Mouse (Mus musculus) urinary bladder, postnatal 36 days (tissue): ENCODE measurements around the gene Ctdnep1.
"Not testable (repeated sequence)": the region's sequence is repeated elsewhere in the genome, so short reads cannot be mapped to it uniquely, and the experiment has no call there.

Experiments
- DNase-seq, 2 experiments: peaks; one replicate each; pipeline ENCODE4 v3.0.0; 2022; ENCODE audit warnings: low spot score in 2 of 2, mixed read lengths in 1 of 2

Gene Ctdnep1

DNA sequence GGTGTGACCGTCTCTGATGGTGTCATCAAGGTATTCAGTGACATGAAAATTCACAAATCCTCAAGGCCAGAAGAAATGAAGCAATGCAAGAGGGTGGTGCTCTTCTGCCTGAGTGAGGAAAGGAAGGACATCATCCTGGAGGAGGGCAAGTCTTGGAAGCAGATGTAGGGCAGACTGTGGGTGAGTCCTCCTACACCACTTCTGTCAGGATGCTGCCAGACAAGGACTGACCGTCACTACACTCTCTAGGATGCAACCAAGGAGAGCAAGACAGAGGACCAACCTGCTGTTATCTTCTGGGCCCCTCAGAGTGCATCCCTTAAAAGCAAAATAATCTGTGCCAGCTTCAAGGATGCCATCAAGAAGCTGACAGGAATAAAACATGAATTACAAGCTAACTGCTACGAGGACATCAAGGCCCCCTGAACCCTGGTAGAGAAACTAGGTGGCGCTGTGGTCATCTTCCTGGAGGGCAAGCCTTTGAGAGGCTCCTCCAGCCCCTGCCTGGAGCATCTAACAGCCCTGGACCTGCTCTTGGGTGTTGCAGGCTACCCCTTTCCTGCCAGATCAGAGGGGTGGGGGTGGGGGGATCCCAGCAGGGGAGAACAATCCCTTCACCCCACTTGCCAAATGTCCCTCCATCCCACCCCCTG lies 30.0 kb upstream of the Ctdnep1 start:
- DNase-seq: no peak

DNA sequence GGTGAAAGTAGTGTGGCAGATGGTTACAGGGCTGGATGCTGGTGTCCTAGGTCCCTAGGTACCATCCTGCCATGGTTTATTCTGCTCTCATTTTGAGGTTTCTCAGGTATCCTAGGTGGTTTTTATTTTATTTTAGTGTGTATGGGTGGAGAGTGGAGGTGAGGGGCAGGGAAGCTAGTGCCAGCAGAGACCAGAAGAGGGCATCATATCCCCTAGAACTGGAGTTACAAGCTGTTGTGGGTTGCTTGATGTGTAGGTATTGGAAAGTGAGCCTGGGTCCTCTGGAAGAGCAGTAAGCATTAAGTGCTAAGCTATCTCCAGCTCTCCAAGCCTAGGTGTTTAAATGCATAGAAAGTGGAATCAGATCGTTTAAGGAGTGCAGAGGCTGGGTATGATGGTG lies 28.7 kb upstream of the Ctdnep1 start:
- no peak for DNase-seq

DNA sequence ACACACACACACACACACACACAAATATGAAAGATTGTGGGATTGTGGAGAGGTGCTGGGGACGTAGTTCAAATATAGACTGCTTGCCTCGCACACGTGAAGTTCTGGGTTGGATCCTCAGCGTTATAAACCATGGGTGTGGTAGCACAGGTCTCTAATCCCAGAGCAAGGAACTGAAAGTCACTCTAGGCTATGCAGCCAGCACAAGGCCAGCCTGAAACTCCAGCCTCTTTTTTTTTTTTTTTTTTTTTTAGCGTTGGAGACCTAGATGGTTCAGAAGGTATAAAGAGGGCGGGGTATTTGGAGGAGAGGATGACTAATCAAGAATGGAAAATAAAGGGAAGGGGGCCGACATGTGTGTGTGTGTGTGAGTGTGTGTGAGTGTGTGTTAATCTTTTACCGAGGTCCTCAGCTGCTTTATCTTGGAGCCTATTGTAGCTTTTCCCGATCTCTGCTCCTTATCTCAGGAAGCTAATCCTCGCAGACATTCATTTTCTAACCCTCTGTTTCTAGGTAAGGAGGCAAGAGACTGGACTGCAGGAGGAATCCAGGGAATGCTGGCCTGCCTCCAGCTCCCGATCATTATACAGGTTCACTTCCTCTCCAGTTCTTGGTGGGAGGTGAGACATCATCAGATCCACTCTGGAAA lies 27.6 kb upstream of the Ctdnep1 start:
- no peak for DNase-seq

DNA sequence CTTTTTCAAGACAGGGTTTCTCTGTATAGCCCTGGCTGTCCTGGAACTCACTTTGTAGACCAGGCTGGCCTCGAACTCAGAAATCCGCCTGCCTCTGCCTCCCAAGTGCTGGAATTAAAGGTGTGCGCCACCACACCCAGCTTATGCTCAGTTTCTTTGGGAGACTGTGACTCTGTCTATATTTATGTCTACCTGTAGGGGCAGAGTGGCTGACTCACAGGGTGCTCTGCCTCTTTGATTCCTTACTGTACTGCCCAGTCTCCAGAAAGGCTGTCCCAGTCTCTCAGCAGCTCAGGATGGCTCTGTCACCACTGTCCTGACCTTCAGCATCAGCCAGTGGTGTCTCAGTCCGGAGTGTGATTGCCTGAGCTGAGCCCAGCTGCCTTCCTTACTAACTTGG lies 25.3 kb upstream of the Ctdnep1 start:
- DNase-seq: not testable (repeated sequence)

DNA sequence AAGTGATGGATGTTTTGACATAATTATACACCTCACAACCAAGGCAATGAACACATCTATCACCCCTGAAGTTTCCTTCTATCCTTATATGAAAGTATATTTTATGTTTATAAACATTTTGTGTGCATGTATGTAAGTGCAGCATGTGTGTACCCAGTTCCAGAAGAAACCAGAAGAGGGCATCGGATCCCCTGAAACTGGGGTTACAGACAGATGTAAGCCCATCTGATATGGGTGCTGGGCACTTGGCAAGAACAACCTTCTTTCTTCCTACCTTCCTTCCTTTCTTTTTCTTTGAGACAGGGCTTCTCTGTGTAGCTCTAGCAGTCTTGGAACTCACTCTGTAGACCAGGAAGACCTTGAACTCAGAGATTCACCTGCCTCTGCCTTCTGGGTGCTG lies 24.7 kb upstream of the Ctdnep1 start:
- no peak for DNase-seq

DNA sequence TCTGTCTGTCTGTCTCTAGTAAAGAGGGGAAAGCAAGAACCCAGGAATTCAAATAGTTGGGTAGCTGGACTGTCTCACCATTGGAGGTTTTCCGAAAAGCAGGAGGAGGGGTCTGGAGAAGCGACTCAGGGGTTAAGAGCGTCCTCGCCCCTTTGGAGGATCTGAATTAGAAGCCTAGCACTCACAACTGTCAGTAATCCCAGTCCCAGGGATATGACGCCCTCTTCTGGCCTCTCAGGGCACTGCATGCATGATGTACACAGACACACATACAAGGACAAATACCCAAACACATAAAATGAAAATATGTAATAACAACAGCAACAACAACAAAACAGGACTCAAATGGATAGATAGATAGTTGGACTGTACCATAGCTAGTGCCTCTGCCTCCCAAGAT lies 20.3 kb upstream of the Ctdnep1 start:
- DNase-seq: no peak

DNA sequence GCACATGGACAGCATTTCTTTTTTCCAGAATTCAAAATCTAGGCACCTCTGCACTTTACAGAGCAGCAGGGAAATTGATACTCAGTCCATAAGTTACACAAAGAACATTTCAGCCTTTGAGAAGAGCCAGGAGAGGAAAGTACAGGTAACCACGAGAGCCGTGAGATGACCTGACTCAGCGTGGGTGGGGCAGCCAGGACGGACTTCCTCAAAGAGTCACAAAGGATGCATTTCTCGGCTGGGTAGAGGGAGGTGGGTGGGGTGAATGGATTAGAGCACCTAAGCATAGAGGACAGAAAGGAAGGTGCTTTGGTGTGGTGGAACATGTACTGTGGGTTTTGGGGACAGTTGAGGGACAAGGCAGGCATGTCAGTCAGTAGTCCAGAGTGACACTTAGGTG lies 19.1 kb upstream of the Ctdnep1 start:
- peak; percentile 36 to 57 for DNase-seq

DNA sequence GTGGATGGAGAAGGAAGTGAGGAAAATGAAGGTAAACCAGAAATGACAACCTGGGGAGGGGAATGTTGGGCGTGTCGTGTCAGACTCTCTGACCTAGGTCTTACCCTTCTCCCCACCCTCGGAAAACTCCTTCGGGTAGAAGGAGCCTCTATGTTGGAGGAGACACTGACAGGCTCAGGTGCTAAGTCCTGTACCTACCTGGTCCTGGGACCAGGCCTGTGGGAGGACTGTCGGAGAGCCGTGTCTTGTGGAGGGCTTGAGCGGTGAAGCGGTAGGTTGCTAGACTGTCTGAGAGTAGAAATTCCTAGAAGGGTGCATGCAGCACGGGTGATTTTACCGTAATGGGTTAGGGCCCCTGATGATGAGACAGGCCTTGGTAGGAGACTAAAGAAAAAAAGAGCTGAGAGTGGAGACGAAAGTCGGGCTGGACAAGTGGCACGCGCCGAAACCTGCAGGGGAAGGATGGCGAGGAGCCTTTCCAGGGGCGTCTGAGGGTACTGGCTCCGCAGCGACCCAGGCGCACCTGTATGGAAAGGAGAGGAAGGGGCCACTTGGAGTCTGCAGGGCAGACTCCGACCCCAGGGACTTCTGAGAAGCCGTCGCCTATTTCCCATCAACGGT lies 16.2 kb upstream of the Ctdnep1 start, which contains the start of gene Cldn7:
Gene Cldn7, plus strand, starts transcription at position 130 of the 621 bp plus-strand sequence.
- no peak for DNase-seq

DNA sequence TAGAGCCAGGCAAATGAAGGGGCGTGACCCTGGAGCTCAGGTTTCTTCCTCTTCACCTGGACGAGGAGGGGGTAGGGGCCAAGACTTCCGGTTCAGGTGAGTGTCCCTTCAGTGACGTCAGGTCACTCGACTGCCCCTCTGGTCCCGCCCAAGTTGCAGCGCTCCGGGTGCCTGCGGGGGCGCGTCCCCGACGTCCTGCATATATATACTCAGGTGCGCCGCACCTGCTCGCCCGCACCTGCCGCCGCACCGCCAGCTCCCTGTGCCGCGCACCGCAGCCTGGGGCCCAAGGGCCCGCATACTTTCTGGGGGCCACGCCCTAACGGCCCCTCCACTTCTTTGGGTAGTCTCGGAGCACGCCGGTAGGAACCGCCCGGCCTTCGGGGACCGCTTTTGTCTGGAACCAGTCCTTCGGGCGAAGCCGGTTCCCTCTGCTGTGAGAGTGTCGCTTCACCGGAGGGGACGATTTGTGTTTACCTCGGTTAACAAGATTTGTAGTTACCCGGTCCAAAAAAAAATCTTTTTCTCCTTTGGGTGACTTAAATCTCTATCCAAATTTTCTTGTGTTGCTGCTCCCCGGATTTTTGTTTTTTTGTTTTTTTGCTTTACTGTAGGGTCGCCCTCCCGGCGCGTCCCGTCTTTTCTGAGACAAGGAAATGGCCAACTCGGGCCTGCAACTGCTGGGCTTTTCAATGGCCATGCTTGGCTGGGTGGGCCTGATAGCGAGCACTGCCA lies 15.5 kb upstream of the Ctdnep1 start:
- peak; percentile 65 to 77 for DNase-seq

DNA sequence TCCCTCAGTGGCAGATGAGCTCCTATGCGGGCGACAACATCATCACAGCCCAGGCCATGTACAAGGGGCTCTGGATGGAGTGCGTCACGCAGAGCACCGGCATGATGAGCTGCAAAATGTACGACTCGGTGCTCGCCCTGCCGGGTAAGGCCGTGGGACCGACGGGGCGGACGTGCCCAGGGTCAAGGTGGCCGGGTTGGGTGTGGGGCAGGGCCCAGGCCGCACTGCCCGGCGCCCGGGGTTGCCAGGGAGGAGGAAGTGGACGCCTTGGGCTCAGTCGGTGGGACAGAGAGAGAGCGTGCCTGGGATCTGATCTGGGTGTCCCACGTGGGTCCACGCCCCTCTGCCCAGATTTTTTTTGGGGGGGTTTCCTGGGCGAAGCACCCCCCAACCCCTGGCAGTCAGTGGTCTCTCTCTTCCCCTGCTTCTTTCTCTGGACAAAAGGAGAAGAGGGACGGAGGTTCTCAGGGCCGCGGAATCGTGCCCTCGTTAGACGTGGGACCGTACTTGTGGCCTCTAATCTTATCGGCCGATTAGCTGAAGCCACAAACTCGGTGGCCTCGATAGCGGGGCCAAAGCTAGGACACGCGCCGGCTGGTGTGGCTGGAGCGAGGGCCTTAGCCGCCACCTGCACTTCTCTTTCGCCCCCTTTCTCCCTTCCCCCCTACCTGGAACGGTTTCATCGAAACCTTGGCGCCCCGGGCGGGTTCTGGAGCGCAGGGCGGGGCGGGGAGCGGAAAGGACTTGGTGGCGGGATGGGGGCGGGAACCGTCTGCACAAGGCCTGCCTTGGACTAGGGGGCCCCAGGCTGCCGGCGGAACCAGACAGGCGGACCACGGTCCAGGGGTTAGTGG lies 14.7 kb upstream of the Ctdnep1 start:
- DNase-seq: peak; percentile 37 to 61

DNA sequence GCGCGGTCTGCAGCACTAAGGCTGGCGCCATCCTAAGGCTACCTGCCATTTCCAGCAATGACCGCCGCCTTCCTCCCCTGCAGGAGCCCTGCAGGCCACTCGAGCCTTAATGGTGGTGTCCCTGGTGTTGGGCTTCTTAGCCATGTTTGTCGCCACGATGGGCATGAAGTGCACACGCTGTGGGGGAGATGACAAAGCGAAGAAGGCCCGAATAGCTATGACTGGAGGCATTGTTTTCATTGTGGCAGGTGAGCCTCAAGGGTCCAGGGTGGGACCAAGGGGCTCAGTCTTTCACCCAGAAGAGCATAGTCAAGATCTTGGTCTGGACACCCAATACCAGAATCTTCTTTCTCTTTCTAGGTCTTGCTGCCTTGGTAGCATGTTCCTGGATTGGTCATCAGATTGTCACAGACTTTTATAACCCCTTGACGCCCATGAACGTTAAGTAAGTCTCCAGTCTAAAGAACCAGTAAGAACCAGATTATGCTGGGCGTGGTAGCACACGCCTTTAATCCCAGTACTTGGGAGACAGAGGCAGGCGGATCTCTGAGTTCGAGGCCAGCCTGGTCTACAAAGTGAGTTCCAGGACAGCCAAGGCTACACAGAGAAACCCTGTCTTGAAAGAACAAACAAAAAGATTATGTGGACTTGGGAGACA lies 14.0 kb upstream of the Ctdnep1 start:
- DNase-seq: no peak

DNA sequence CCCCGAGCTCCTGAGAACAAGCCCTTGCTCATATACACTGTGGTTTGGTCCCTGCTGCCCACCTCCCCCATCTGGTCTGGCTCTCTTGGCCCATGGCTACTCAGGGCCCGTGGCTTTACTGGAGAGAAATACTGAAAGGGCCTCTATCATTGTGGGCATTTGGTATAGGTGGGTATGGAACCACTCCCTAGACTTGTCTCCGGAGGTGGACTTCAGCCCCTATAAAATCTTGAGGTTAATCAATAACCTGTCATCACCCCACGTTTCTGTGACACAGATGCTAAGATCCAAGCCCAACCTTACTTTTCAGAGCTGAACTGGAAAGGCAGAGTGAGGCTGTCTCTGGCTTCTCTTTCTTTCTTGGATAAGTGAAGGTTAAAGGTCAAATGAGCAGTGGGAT lies 12.2 kb upstream of the Ctdnep1 start:
- DNase-seq: no peak

DNA sequence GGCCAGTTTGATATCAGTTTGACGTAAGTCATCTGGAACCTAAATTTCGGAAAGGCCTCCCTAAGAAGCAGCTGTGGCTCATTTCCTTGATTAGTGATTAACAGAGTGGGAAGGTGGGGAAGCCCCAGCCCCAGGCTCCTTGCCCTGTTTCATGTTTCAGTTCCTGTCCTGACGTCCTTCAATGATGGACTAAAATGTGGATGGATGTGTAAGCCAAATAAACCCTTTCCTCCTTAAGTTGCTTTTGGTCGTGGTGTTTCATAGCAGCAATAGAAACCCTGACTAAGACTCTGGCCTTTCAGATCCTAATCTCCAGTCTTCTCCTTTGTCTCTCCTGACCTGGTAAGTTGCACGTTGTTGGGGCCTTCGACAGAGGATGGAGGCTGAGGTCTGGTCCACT lies 10.7 kb upstream of the Ctdnep1 start:
- no peak for DNase-seq

DNA sequence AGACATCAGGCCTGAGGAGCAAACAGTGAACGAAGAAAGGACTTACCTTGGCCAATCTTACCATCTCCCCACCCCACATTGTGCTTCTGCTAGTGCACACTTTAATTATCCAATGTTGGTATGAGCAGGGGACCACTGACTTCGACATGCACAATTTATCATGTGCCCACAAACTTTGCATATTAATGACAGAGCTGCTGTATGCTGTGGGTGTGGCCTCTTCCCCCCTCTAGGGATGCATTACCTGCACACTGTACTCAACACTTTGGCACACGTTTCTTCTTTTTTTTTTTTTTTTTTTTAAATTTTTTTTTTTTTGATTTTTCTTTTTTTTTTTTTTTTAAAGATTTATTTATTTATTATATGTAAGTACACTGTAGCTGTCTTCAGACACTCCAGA lies 10.2 kb upstream of the Ctdnep1 start:
- DNase-seq: no peak

DNA sequence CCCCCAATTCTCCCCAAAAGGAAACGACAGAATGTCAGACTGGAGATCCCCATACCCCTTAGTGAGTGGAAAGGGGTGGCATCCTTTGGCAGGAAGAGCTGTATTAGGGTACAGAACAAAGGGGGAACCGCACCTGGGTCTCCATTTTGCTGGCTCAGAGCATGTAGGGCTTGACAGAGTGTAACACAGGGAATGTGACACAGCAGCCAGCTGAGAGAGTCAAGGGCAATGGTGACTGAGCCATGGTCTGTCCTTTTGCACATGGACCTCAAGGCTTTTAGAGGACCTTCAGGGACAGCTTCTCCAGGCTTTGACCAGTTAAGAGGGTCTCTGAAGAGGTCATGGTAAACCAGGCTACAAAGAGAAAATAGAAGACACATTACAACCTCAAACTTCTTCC lies 6.0 kb upstream of the Ctdnep1 start:
- DNase-seq: no peak

DNA sequence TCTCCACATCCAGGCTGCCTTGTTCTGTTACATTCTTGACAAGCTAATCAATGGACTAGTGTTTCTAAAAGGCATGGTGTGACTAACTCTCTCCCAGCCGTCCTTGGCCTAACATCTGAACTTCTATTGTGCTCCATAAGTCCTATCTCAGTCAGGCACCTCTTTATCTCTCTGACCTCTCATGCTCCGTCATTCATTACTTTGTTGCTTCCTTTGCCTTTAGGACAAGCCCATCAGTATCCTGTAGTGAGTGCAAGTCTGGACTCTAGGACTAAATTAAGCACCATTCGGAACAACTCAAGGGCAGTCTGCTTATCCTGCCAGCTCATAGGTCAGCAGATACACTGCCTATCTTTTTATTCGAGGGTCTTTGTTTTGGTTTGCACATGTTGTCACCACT lies 4.7 kb upstream of the Ctdnep1 start:
- DNase-seq: no peak

DNA sequence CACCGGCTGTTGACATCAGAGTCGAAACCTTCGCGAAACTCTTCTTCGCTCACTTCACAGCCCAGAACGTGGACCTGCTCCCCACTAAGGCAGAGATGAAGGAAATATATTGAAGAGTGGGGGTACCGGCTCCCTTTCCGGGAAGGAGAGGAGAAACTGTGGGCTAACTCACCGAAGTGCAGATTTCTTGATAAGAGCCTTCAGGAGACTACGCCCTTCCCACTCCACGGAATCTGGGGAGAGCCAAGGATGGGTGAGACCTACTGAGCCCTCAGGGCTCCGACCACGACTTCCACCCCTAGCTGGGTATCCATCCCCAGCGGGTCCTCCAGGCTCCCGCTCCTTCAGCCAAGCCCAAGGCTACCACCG lies 1.1 kb upstream of the Ctdnep1 start:
- no peak for DNase-seq

DNA sequence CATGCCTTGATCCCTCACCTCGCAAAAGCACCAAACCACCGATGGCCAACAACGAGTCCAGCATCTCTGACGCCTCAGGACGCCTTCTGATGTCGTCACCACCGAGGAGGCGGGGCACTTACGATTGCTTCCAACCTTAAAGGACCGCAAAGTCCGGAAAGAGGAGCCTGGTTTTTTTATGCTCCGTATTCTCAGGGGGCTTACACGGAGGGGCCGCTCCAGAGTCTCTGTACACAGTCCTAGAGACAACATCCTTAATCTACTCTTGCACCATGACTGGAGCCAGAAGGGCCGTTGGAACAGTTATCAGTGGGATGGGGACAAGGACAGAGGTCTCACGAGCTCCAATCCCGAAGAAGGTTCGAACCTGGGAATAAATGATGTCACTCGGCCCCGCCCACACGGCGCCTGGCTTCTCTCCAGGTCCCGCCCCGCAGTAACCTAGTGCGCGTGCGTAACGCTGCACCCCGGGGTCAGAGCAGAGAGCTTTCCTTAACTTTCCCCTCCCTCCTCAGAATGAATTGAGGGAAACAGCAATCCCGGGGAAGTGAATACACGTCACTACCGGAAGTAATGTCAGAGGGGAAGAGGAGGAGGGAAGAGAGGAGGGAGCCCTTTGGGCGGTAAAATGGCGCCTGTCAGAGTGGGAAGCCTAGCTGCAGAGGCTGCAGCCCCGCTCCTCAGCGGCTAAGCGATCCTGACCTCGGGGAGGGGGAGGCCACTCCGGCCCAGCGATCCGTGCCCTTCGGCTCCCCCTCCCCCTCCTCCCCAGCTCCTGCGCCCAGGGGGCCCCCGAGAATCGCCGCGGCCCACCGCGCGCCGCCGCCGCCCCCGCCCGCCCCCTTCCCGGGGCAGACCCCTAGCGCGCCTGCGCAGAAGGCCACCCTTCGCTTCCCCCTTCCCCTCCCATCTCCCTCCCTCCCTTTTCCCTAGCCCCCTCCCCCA lies 488 bp upstream of the Ctdnep1 start:
- peak; percentile 99 for DNase-seq

DNA sequence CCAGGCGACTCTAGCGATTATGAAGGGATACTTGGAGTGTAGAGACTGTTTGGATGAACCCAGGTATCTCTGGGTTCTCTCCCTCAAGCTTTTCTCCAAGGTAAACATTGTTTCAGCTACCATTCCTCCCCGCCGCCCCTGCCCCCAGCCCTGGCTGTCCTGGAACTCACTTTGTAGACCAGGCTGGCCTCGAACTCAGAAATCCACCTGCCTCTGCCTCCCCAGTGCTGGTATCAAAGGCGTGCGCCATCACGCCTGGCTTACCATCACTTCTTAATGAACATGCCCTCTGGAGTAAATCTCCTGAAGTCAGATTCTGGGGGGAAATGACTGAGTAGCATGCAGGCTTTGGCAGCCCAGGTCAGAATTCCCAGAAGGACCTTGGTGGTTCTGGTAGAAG lies 1.3 kb downstream of the Ctdnep1 start, which contains the start of gene Elp5:
Gene Elp5, minus strand, starts transcription at position 293 of the 400 bp plus-strand sequence.
- no peak for DNase-seq

DNA sequence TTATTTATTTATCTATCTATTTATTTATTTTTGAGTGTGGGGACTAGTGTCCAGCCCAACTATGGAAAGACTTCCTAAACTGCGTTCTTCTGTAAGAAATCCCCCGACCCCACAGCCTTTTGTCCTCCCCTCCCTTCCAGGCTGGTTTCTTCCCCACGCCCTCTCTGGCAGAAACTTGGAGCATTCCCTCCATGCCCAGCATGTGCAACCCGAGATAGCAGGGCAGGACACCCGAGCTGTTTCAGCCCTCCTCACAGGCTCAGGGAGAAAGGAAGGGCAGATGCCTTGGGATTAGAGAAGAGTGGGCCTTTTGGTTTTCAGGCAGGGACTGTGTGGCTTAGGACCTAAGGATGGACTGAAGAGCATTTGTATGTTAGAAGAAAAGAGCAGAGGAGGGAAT lies 1.9 kb downstream of the Ctdnep1 start:
- DNase-seq: no peak
